Mouse (Mus musculus): ENCODE measurements around the gene Cap2. TPM values are rescaled to one million over a fixed set of nuclear protein-coding genes. Genes with fewer than 3 reads are reported as not detected.

Gene Cap2
- polyA plus RNA-seq (2012; rRNA removed), result 6.4 and 7.8 TPM in 2 replicates

DNA sequence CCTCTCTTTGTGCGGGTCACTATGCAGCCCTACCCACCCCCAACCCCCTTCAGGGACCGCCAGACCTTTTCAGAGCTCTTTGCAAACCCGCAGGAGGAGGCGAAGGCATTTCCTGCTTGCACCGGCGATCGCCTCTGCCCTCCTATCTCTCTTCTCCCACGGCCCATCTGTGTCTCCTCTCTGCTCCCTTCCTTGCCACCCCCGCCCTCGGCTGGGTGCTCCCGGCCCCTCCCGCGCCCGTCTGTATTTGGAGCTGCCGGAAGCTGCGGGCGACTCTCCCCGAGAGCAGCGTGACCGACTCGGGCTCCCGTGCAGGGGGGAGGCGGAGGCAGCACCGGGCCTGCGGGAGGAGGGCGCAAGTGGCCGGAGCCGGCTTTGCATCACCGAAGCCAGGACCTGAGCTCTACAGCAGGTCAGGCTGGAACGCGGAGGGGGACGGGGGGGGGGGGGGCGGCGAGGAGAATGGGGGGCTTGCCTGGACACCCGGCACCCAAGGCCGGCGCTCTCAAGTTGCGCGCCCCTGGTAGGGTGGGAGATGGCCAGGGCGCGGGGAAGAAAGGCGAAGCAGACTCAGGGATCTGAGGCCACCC is at the start of gene Cap2:
Gene Cap2, plus strand, starts transcription at position 49 of the 590 bp plus-strand sequence.

DNA sequence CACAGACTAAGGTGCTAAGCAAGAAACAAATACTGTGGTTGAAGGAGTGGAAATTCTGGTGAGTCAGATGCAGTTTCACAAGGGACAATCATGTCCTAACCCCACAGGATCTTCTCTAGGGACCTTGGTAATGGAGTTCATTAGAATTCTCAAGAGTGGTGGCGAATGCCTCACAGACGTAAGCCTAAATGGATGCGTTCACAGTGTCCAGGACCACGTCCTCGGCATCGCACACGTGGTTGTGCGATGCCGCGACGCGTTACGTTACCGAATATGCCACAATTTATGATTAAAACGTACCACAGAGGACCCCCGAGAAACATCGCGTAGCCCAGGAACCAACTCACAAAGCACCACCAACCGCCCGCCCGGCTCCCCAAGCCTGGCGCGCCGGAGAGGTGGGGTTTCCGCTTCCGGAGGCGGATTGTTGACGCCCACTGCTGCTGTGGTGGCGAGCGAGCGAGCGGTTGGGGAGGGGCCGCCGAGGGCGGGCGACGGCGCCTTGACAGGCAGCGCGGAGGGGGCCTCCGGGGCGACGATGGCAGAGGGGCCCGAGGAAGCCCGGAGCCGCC is 167.5 kb downstream of the Cap2 start, which contains the start of gene Fam8a1:
Gene Fam8a1, plus strand, starts transcription at position 475 of the 572 bp plus-strand sequence.

Other genes starting within 250 kb of the Cap2 start
- gene Stmnd1, start 228.1 kb upstream of the Cap2 start, polyA plus RNA-seq (2012; rRNA removed), result not detected in 2 replicates
- gene Rbm24, start 83.4 kb upstream of the Cap2 start, polyA plus RNA-seq (2012; rRNA removed), result 24.2 and 25.0 TPM in 2 replicates
- gene Fam8a1, start 167.7 kb downstream of the Cap2 start, polyA plus RNA-seq (2012; rRNA removed), result 6.7 and 10.7 TPM in 2 replicates
- gene Nup153, start 226.1 kb downstream of the Cap2 start, polyA plus RNA-seq (2012; rRNA removed), result 10.2 and 10.5 TPM in 2 replicates

Data from stomach, adult 2 months (tissue).